Mouse (Mus musculus) spleen, postnatal 14 days (tissue): ENCODE measurements around the gene Eci2.
"Not testable (repeated sequence)": the region's sequence is repeated elsewhere in the genome, so short reads cannot be mapped to it uniquely, and the experiment has no call there.

ENCODE experiments used
- DNase-seq, 2 experiments: peaks; one replicate each; pipeline ENCODE4 v3.0.0; 2021 to 2022; ENCODE audit warnings: low spot score in 2 of 2

Gene Eci2

GRCm38 (mm10) chr13:35026879-35027278 is at the start of gene Eci2:
Gene Eci2 (minus strand): TSS chr13:35027096.
- DNase-seq: peak in 1 of 2 experiments; percentile 3

- no peak for DNase-seq
Observed at GRCm38 (mm10) chr13:35074862-35075261, 48.0 kb upstream of the Eci2 start.

- DNase-seq: no peak
Observed at GRCm38 (mm10) chr13:35070485-35071472, 43.9 kb upstream of the Eci2 start.

DNA sequence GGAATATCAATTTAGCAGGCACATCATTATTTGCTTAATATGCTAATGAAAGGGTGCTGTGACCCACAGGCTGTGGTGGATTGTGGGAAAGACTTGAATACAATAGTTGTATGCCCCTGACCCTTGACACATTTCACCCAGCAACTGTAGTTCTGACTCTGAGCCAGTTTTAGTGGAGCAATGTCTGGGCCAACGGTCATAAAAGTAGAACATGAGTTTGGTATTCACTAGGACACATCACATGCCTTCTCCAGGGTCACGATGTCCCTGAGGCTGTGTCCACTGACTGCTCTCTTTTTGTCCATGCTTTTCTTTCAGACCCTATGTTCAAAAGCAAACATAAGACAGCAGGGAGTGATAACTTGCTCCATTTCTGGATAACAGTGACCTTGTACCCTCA is 40.2 kb upstream of the Eci2 start:
- no peak for DNase-seq

DNA sequence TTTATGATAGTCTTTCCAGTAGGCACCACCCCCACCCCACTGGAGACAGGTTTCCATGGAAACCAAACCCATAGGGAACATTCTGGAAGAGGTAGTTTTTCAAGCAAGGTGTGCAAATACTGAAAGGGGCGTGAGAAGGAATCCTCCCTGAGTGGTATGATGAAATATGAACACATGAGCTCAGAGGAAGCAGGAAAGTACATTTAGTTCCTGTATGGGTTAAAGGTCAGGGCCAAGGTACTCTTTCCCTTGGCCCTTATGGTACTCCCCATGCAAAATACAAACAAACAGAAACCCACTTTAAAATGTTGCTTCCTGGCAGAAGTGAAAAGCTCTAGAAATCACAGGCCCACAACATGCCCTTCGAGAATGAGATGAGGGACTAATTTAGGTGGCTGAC is 39.1 kb upstream of the Eci2 start:
- DNase-seq: no peak

- no peak for DNase-seq
Observed at GRCm38 (mm10) chr13:35064381-35064780, 37.5 kb upstream of the Eci2 start.

- DNase-seq: no peak
Observed at GRCm38 (mm10) chr13:35058145-35058544, 31.2 kb upstream of the Eci2 start.

- DNase-seq: no peak
Observed at GRCm38 (mm10) chr13:35036486-35036885, 9.6 kb upstream of the Eci2 start.

DNA sequence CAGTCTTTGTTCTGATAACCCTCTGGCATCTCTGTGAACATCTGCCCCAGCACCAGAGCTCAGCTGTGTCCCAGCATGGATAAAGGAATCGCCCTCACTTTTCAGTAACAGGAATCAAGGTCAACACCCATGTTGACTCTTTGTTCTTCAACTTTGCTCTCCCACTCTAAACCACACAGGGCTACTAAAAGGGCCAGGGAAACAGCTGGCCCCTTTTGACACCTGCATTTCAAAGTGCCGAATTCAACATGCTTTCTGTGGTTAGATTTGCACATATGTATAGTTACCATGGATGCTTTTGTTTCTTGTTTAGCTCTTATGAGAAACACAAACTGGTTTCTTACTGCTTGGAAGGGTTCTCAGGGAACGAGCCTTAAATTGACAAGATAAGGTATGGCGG is 8.8 kb upstream of the Eci2 start:
- DNase-seq: no peak

DNA sequence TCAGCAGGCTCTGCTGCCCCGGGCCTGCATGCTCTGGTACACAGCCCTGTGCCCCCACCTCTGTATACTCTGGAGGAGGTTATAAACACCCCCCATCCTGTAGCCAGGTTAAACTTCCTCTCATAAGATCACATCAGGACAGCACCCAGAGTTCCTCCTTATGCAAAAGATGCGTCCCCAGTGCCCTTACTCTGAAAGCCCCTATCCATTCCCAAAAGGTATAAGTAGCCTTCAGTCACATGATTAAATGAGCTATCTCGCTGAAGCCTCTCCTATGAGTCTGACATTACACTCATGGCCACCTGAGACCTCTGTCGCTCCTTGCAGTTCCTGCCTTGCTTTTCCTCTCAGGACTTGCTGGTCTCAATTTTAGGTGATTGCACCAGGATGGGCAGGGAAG is 6.7 kb upstream of the Eci2 start:
- DNase-seq: no peak

DNA sequence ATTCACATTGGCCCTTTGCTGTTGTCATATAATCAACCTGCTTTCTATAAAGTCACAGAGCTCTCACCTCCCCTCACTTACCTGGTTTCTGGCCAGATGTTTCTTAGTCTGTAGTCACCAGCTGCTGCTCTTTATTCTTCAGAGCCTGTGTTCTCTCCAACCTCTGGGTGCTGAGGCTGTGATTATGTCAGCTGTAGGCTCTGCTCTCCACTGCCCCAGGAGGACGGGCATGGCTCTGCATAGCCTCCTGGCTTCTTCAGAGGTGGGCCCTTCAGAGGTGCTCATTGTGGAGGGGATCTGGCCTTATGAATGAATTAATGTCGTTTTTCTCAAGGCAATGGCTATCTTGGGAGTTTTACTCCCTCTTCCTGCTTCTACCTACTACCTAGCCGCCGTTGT is 4.8 kb upstream of the Eci2 start:
- no peak for DNase-seq

- DNase-seq: no peak
Observed at GRCm38 (mm10) chr13:35030979-35031683, 4.2 kb upstream of the Eci2 start.

GRCm38 (mm10) chr13:35028365-35028764 is 1.5 kb upstream of the Eci2 start:
- no peak for DNase-seq

DNA sequence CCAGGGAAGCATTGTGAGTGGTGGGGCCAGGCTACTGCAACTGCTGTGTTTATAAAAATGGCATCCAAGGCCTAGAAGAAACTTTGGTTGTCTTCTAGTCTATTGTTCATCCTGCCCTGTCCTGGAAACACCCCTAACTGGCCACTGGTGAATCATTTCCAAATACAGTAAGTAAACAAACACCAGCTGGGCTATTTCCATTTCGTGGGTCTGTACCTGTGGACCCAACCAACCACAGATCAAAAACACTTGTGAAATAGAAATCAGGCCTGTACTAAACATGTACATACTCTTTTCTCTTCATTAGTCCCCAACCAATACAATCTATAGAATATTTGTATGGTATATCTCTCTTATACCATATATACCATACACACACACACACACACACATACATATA is 3.5 kb downstream of the Eci2 start:
- DNase-seq: not testable (repeated sequence)

DNA sequence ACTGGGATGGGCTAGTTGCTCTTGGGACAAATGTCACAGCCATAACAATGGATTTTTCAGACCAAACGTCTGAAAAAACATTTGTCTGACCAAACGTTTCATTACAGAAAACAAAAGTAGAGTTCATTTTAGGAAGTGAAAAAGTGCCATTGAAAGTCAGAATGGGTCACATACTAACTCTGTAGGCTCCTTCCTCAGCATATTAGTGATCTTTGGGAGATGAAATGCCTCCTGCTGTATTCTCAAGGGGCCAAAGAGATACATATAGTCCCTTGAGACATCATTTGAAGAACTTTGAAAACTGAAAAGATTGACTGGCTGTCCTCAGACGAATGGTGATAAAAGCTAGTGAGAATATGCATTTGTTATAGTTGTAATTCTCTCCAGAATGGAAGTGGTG is 6.5 kb downstream of the Eci2 start:
- DNase-seq: no peak

DNA sequence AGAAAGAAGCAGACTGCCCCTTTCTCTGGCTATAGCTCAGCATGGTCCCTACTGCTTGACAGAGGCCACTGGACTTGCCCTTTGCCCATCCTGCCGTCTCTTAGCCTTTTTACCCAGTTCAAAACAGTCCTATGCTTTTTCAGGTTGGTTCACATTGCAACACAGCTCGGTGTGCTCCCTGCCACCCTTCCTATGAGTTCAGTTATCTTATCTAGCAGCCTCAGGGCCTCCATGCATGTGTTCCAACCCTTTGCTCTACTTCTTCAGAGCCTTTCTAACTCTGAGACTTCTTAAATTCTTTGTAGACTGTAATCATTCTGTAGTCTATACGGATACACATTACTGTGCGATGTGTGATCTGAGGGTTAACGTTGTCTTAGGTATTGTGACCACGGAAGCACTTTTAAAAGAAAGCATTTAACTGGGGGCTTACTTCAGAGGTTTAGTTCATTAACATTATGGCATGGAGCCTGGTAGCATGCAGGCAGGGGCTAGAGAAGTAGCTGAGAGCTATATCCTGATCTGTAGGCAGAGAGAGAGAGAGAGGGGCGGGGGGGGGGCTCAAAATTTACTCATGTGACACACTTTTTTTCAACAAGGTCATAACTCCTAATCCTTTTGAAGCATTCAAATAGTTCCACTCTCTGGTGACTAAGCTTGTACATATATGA is 7.9 kb downstream of the Eci2 start:
- DNase-seq: no peak

- DNase-seq: no peak
Observed at GRCm38 (mm10) chr13:35017392-35017791, 9.5 kb downstream of the Eci2 start.

DNA sequence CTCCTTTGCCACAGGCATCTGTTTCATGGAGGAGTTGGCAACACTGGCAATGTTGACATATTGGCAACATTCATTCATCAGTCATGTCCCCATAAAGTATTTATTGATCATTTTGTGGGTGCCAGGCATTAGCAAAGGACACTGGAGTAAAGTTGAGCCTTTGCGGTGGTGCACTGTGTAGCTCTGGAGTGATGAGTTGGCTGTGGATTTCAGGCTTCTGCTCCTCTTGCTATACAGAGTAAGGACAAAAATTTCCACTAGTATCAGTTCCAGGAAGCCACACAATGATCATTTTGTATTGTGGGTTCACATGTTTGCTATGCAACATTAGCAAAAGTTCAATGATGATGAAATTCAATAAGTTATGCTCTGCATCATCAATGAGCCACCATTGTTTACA is 10.8 kb downstream of the Eci2 start:
- no peak for DNase-seq

DNA sequence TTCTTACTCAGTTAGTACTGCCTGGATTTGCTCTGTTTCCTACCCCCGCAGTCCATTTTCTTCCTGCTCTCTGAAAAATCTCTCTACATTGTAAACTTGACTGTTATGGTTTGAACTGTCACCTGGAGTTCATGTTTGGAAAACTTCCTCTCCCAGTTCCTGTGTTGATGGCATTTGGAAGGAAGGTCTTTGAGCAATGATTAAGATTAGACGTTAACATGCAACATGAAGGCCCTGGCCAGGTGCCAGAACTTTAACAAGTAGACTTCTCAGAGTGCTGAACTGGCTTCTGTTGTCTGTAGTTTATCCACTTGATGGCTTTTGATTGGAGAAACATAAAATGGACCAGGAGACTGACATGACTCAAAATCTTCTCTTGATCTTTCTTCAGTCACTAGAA is 31.0 kb downstream of the Eci2 start:
- DNase-seq: no peak

GRCm38 (mm10) chr13:34993983-34994811 is 32.7 kb downstream of the Eci2 start:
- DNase-seq: peak; percentile 89 to 91

DNA sequence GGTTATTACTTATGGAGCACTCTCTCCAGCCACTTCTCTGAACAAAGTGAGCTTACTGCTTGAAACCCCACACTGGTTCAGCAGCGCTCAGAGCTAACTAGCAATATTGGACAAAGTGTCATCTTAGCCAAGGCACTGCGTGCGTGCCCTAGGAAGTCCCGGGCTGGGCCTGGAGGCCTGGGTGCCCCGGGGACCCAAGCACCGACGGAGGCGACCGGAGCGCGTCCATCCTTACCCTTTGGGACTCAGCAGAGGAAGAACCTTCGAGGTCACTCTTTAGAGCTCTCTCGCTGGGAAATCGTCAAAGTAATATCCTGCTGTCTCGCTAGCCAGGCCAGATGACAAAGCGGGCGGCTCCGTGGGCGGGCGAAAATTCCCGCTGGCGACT is 33.3 kb downstream of the Eci2 start:
- DNase-seq: no peak

GRCm38 (mm10) chr13:34993085-34993484 is 33.8 kb downstream of the Eci2 start:
- DNase-seq: no peak
